Mouse (Mus musculus) common myeloid progenitor, adult 5-6 weeks (primary cell): Measurements from ENCODE around the gene Hoxa6. TPM values are rescaled to one million over a fixed set of nuclear protein-coding genes. Genes with fewer than 3 reads are reported as not detected.

Source experiments
- ATAC-seq: replicated peaks from 2 replicates; pipeline ENCODE4 v1.8.0; 2016; ENCODE audit warnings: low read depth, mild to moderate bottlenecking, moderate TSS enrichment, inconsistent platforms; ENCODE audit not compliant: poor library complexity, severe bottlenecking
- total RNA-seq: library from RNA; stranded (forward); fragments of 200-1000, 187-1606 nt; gene quantifications from 2 replicates; pipeline ENCODE4 v1.2.3, GENCODE M21; 2017

The Hoxa6 gene
- total RNA-seq, 1 experiment from 2014 or later: not detected

DNA sequence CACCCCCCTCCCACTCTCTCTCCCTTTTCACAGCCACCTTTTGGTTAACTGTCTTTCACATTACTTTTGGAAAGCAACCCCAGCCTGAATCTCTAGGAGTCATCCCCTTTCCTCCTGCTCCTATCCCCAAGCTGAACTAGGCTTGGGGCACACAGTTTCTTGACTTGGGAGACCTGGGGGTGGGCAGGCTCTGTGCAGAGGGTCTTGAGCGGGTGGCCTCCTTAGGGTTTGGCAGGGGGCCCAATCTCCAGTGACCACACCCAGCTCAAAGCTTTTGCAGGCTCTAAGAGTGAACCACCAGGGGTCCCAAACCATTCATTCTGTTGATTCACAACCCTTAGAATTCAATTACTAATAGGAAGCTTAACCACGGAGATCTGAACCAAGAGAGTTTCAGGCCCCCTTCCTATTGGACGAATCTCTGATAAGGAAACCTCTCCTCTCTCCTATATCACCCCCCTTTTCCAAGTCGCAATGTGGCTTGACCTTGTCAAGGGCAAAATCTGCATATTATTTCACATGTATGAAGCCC is 34.3 kb upstream of the Hoxa6 start:
- ATAC-seq: no peak

DNA sequence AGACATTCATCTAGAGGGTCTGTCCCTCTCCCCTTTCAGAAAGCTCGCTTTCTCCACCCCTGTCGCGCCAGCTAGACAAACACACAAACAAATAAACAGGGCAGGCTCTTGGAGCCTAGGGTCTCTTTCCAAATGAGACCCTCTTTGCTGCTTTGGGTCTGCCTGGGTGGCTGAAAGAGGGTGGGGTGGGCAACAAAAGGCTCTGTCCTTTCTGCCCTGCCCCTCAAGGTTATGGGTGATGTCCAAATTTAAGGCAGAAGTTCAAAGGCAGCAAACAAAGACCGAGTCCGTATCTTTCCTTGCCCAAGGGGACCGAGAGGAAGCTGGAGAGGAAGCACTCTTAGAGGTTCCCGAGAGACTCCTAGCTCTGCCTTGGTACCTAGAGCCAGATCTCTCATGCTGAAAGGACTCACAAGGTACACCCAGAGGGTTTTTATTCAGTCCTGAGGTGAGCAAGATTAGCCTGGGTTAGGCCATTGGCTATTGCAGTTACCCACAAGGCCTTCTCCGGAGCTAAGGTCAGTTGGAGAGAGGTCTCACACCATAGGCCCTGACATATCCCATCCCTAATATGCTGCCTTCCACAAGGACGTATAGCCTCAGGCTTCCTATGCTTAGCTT is 32.6 kb upstream of the Hoxa6 start:
- ATAC-seq: no peak

DNA sequence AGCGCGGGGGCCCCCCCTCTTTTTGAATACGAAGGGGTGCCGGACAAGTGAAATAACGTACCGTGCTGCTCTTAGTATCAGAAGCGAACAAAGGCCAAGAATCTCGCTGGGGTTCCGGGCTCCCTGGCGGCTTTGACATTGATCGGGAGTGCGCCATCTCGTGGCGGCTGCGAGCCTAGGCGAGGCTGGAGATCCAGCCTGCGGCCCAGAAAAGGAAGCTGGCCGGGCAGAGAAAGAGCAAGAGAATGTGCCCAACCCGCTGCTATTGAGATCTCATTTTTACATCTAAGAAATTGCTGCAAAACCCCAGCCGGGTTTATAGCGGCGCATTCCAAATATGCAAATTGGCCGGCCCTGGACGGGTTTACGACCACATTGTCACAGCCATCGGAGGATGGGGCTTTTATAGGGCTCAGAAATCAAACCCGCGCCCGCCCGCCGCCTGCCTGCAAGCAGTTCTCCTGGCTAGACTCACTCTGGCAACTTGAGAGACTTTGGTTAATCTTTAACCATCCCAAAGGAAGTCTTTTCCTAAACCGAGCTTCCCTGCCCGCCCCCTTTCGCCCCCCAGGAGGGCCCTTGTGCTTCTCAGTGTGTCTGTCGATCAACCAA is 32.0 kb upstream of the Hoxa6 start, which contains the start of gene Hoxa10:
Hoxa10 (minus strand) TSS at position 466 of the 612 bp plus-strand sequence.
- peak; percentile 87 for ATAC-seq

DNA sequence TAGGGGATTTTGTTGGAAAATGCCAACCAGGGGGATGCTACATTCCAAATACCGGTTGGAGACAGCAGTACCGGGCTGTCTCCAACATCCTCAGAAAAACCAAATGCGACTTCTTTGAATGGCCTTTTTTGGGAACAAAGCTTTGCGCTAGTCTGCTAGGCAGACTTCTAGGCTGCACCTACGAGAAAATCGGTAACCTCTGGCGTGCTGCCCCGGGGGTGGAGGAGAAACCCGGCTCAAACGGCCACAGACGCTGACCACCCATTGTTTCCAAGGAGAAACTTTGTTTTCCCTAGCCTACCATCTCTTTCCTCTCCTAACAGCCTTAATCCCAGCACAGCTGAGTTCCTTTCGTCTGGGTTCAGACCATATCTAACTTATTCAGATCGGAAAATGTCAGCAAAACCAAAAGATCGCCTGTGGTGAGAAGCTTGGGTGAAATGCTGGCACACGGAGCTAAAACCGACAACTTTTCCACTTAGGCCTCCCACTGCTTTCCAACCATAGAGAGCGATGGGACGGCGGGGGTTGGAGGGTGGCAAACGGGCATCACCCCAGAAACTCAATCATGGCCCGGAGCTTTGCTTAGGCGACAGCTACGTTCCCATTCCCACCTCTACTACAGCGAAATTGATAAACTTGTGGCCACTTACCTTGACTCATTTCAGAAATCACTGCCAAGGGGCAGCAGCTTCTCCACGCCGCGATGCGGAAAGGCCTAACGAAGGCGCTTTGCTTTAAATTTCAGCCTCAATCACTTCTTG is 31.3 kb upstream of the Hoxa6 start:
- ATAC-seq: no peak

DNA sequence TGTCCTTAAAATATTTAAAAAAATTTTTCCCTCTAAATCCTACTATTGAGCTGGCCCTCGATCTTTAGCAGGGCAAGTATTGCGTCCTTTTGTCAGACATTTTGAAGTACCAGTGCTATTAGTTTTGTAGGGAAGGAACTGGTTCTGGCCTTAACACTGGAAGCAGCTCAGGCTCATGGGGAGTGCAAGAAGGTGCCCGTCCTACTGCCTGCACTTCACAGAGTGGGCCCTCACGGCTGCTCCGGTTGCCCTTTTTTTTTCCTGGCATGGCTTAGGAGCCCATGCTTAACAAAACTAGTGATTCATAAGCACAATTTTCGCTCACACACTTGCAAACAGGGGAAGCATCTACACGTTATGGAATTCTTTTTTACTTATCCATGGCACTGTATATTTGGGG is 30.5 kb upstream of the Hoxa6 start:
- no peak for ATAC-seq

- ATAC-seq: no peak
Measured at GRCm38 (mm10) chr6:52238155-52238545, 29.6 kb upstream of the Hoxa6 start.

GRCm38 (mm10) chr6:52237346-52238154 is 29.0 kb upstream of the Hoxa6 start:
- no peak for ATAC-seq

- ATAC-seq: no peak
Measured at GRCm38 (mm10) chr6:52236806-52237205, 28.3 kb upstream of the Hoxa6 start.

DNA sequence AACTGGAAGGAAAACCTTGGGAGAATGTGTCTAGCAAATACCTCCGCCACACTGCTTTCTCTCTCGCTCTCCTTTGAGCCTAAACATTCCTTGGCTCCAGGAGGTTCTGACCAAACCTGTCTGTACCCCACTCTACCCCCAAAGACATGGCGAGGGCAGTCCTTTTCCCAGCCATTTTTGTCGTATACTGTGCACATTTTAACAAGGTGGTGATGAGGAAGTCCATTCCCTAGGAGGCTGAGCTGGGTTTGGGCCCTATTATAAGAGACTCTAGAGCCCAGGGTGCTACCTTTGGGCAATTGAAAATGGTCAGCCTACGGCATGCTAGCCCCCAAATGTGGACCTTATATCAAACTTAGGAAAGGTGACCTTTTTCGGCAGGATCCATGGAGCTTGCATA is 27.3 kb upstream of the Hoxa6 start:
- ATAC-seq: no peak

- no peak for ATAC-seq
Measured at GRCm38 (mm10) chr6:52235267-52235666, 26.7 kb upstream of the Hoxa6 start.

DNA sequence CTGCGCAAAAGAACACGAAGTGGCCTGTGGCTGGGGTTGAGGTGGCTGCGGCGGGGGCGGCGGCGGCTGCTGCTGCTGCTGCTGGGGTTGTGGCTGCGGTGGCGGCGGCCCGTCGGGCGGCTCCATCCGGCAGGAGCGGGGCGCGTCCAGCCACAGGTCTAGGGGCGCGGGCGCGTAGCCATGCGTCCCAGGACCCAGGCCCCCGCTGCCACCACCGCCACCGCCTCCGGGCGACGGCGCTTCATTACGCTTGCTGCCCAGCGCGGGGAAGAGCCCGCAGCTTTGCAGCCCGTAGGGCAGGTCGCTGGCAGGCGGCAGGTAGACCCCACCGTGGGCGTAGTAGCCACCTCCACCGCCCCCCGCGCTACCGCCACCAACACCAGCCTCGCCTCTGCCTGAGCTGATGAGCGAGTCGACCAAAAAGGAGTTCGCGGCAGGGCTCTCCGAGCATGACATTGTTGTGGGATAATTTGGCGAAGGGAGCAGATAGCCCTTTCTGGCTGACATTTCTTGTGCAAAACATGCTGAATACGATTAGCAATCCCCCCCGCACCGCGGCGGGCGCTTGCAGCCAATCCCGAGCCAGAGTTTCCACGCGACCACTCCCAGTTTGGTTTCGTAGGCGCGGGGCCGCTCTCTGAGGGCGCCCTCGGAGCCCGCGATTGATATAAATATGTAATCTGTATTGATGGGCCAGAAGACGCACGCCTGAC is 26.1 kb upstream of the Hoxa6 start:
- ATAC-seq: no peak

GRCm38 (mm10) chr6:52233546-52234427 is 25.3 kb upstream of the Hoxa6 start:
- ATAC-seq: 0 out of 2 replicates have a peak, but pooled peaks have one; percentile 16

GRCm38 (mm10) chr6:52232984-52233545 is 24.5 kb upstream of the Hoxa6 start:
- ATAC-seq: no peak

DNA sequence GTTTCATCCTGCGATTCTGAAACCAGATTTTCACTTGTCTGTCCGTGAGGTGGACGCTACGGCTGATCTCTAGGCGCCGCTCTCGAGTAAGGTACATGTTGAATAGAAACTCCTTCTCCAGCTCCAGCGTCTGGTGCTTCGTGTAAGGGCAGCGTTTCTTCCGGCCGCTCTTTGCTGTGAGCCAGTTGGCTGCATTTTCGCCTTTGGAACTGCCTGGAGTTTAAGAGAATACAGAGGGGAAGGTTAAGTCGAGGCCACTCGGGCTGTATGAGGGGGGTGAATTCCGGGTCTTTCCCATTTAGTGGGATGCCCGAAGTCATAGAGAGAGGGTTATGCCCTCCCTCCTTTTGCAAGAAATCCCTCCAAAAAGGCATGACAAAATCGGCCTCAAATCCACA is 24.0 kb upstream of the Hoxa6 start:
- peak; percentile 22; the same call in 1 of the 2 replicates for ATAC-seq

GRCm38 (mm10) chr6:52231885-52232567 is 23.5 kb upstream of the Hoxa6 start:
- no peak for ATAC-seq

- ATAC-seq: no peak
Measured at GRCm38 (mm10) chr6:52230516-52231165, 22.1 kb upstream of the Hoxa6 start, which contains the start of gene Hoxa9. Gene Hoxa9, minus strand, starts transcription at chr6:52231089.
